8 mouse cellular contexts compared by ENCODE assay signal in genomic region chr13:21897245-21897634, GRCm38 (mm10). TPM values are rescaled to one million over a fixed set of nuclear protein-coding genes. Genes with fewer than 3 reads are reported as not detected.
DNase-seq lines count a peak whose midpoint lies in the region; ATAC-seq and TF ChIP-seq lines count a peak whose summit lies in the region.

No protein-coding gene starts in this region.

- peaks cover 7% of the 10 kb centered on the region for H3K4me1 ChIP-seq in erythroblast, embryonic 14.5 days (ENCODE audit: control insufficient read depth)
- H3K4me1 ChIP-seq in hindbrain, embryonic 10.5 days (replicated peaks) = peaks cover 10% of the 10 kb centered on the region; the same call in 1 of the 2 replicates
- H3K4me1 ChIP-seq in liver, postnatal 0 days (ENCODE audit: insufficient read depth) = peaks cover 3% of the 10 kb centered on the region; the same call in 1 of the 2 replicates

- no peaks in the 10 kb centered on the region for H3K79me2 ChIP-seq in C2C12 (ENCODE audit: control insufficient read depth, insufficient read depth)

- peak overlapping the region; percentile 45 for H3K4me2 ChIP-seq in liver, postnatal 0 days (ENCODE audit: low read depth, low read length)

- no peaks in the 10 kb centered on the region for H3K36me3 ChIP-seq in erythroblast, embryonic 14.5 days (ENCODE audit: control insufficient read depth)
- H3K36me3 ChIP-seq in C2C12 (ENCODE audit: control insufficient read depth, insufficient read depth) = no peaks in the 10 kb centered on the region
- no peaks in the 10 kb centered on the region for H3K36me3 ChIP-seq in hindbrain, embryonic 10.5 days
- H3K36me3 ChIP-seq in liver, postnatal 0 days (replicated peaks; ENCODE audit: insufficient read depth, low read length) = no peaks in the 10 kb centered on the region

- H3K4me3 ChIP-seq in erythroblast, embryonic 14.5 days (replicated peaks) = peak overlapping the region; percentile 36
- H3K4me3 ChIP-seq in C2C12 (ENCODE audit: insufficient read depth, poor library complexity, severe bottlenecking) = peak overlapping the region; percentile 16
- H3K4me3 ChIP-seq in hindbrain, embryonic 10.5 days = peak overlapping the region; percentile 68
- no peak overlapping the region for H3K4me3 ChIP-seq in liver, postnatal 0 days (ENCODE audit: low read depth, low read length)

- H3K9ac ChIP-seq in liver, postnatal 0 days (replicated peaks) = no peak overlapping the region

- H3K27me3 ChIP-seq in erythroblast, embryonic 14.5 days (ENCODE audit: control insufficient read depth) = peaks cover 20% of the 10 kb centered on the region
- H3K27me3 ChIP-seq in C2C12 (ENCODE audit: control insufficient read depth, insufficient read depth, insufficient read length) = no peaks in the 10 kb centered on the region
- H3K27me3 ChIP-seq in hindbrain, embryonic 10.5 days (ENCODE audit: insufficient read depth, poor library complexity, severe bottlenecking) = 0 out of 2 replicates have a peak, but pooled peaks cover 2% of the 10 kb centered on the region
- no peaks in the 10 kb centered on the region for H3K27me3 ChIP-seq in liver, postnatal 0 days (ENCODE audit: insufficient read depth, low read length)

- H3K9me3 ChIP-seq in erythroblast, embryonic 14.5 days (ENCODE audit: control insufficient read depth, low read length) = peaks cover 4% of the 10 kb centered on the region
- H3K9me3 ChIP-seq in hindbrain, embryonic 10.5 days = 0 out of 2 replicates have a peak, but pooled peaks cover 4% of the 10 kb centered on the region
- 0 out of 2 replicates have a peak, but pooled peaks cover 2% of the 10 kb centered on the region for H3K9me3 ChIP-seq in liver, postnatal 0 days (ENCODE audit: low read length)

- peak overlapping the region; percentile 31 for H3ac ChIP-seq in C2C12 (ENCODE audit: control insufficient read depth, insufficient read length, low read depth)

- TF ChIP-seq EP300 in liver, postnatal 0 days (IDR thresholded peaks at IDR 0.05; ENCODE audit: low read depth) = no peak

- peak overlapping the region; percentile 87 for H3K27ac ChIP-seq in hindbrain, embryonic 10.5 days
- no peak overlapping the region for H3K27ac ChIP-seq in liver, postnatal 0 days (ENCODE audit: low read depth)

- no peak for DNase-seq in hindbrain, embryonic 10.5 days (ENCODE audit: low spot score)
- DNase-seq in liver, postnatal 0 days = no peak
- DNase-seq in thymus, postnatal 0 days (ENCODE audit: low spot score) = no peak
- no peak for DNase-seq in urinary bladder, postnatal 10 days (ENCODE audit: low spot score)
- no peak for DNase-seq in thymus, postnatal 10 days (ENCODE audit: low spot score in 2 of 2)

- under 1% methylated on average over 11 of the region's 11 CpGs for WGBS in hindbrain, embryonic 10.5 days
- 4% methylated on average over 11 of the region's 11 CpGs for WGBS in liver, postnatal 0 days (ENCODE audit: insufficient replicate concordance)

- no peak for TF ChIP-seq CTCF in C2C12 (IDR thresholded peaks at IDR 0.05; ENCODE audit: control insufficient read depth, insufficient read depth, insufficient read length)
- no peak for TF ChIP-seq CTCF in liver, postnatal 0 days (IDR thresholded peaks at IDR 0.05; ENCODE audit: low read depth)

- ATAC-seq in erythroblast, adult 5-6 weeks (replicated peaks; ENCODE audit: low FRiP score, poor library complexity, severe bottlenecking) = no peak
- ATAC-seq in liver, postnatal 0 days = no peak

- no peaks in the 10 kb centered on the region for H3K79me3 ChIP-seq in C2C12 (ENCODE audit: low read depth)

TF ChIP-seq in C2C12, 6 proteins besides CTCF, POLR2A, EP300 and RAD21:
- TF ChIP-seq USF1 (IDR thresholded peaks at IDR 0.05; ENCODE audit: low read depth) = no peak
- no peak for TF ChIP-seq MYOD1 (IDR thresholded peaks at IDR 0.05; ENCODE audit: control insufficient read depth, insufficient read length, low read depth)
- TF ChIP-seq FOSL1 (IDR thresholded peaks at IDR 0.05; ENCODE audit: insufficient read depth, low read length, poor library complexity, severe bottlenecking) = no peak
- TF ChIP-seq CEBPB (IDR thresholded peaks at IDR 0.05; ENCODE audit: low read depth) = no peak

RNA-seq across cellular contexts. Expression of gene Zfp184, which starts 47.7 kb away (rescaled TPM):
- polyA plus RNA-seq in erythroblast, embryonic 14.5 days (2012) = not detected in 2 replicates
- 0.19 and 2.9 TPM in 2 replicates for total RNA-seq in erythroblast, adult 5-6 weeks (2015; ENCODE audit: low replicate concordance)
- 0.34 and 2.5 TPM in 2 replicates for total RNA-seq in erythroblast, adult 5-6 weeks (2017; ENCODE audit: low replicate concordance)
- 1.4 TPM for polyA plus RNA-seq in C2C12 (2012; fragmentation: generic; extraction: Trizol)
- polyA plus RNA-seq in hindbrain, embryonic 10.5 days (2016; fragmentation: Nextera tagmentation; extraction: Ambion mirVana) = 20.6 and 24.7 TPM in 2 replicates
- 0.27 and 0.32 TPM in 2 replicates for polyA plus RNA-seq in liver, postnatal 0 days (2015; fragmentation: Nextera tagmentation; extraction: Ambion mirVana)
- polyA plus RNA-seq in thymus, postnatal 0 days (2015; fragmentation: Nextera tagmentation; extraction: Ambion mirVana) = 3.7 and 4.4 TPM in 2 replicates
